Mouse (Mus musculus) kidney, postnatal 25 days (tissue): ENCODE data around the gene Tor1aip2.
A peak's percentile ranks its signal among the peaks of the same experiment; 100 is the strongest.

Experiments used
- DNase-seq, 2 experiments: peaks; one replicate each; pipeline ENCODE4 v3.0.0; 2021; ENCODE audit warnings: mixed read lengths in 2 of 2

The Tor1aip2 gene

DNA sequence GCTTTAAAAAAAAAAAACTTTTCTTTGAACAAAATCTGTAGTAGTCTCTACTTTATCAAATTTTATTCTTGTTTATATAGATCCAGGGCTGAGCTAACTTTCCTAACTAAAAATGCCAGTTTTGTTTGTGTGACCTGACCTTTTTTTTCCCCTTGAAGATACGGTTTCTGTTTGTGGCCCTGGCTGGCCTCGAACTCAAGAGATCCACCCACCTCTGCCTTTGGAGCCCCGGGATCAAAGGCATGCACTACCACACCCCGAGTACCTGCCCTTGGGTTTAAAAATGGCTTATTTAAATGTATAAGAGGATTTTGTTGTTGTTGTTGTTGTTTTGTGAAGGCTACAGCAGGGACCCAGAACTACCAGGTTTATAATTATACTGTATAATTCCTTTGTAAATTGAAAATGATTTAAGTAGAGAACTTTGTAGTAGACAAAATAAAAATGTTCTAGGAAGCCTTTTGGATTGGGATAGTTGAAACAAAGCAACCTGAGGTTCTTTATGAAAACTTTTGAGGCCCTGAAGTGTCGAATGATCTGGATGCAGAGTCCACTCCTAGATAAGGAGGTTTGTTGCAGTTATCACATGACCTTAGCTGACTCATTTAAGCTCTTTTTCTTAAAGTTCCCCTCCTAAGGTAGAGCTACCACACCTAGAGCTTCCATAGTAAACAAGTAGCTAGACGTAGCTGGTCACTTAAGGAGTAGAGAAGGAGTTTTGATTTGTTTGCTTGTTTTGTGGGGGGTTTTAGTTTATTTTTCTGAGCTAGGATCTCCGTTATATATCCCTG is 6.4 kb downstream of the Tor1aip2 start:
- DNase-seq = no peak

DNA sequence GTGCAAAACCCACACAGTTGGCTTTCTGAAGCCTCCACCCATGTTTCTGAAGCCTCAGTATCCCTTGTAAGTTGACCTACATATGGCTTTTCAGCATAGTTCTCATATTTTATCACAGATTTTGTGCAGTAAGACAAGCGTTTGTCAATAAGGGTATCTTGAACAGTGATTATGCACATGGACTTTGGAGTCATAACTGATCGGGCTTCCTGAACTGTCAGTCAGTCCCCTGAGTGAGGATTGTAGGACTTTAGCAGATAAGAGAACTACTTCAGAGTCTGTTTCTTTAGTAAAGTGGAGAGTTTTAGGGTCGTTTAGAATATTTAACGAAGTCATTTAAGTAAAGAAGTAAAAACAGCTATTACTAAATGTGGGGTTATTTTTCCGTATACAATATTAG is 7.3 kb downstream of the Tor1aip2 start:
- DNase-seq = no peak

GRCm38 (mm10) chr1:156043027-156043426 is 7.8 kb downstream of the Tor1aip2 start:
- peak; percentile 69 to 72 for DNase-seq

GRCm38 (mm10) chr1:156044211-156044611 is 9.0 kb downstream of the Tor1aip2 start:
- DNase-seq = no peak

GRCm38 (mm10) chr1:156046688-156047087 is 11.5 kb downstream of the Tor1aip2 start:
- peak; percentile 53 to 76 for DNase-seq

DNA sequence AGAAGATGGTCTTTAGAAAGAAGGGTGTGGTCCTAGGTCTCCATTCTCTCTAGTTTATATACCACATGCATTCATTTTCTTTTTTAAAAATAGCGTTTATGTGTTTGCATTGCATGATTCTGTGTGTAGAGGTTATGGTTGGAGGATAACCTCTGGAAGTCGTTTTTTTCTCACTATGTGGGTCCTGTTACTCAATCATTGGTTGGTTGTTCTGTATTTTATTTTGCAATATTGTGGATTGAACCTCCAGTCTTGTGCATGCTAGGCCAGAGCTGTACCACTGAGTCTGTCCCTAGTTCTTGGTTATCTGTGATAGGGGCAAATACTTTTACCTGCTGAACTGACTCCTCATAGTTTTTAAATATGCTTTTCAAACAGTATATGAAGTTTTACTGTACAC is 23.0 kb downstream of the Tor1aip2 start:
- DNase-seq = no peak

DNA sequence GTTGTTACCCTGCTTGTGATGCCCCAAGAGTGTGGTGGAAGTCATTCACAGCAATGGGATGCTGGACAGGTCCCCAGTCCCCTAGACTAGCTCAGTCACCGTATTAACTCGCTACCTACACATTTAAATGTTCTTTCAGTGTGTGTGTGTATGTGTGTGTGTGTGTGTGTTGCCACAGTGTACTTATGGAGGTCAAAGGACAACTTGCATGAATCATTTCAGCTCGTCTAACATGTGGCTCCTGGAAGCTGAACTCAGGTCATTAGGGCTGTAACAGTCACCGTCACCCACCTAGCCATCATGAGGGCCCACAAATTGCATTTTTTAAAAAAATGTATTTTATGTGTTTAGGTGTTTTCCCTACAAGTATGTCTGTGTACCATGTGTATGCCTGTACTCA is 27.0 kb downstream of the Tor1aip2 start:
- no peak for DNase-seq

GRCm38 (mm10) chr1:156066133-156066532 is 30.9 kb downstream of the Tor1aip2 start:
- no peak for DNase-seq

DNA sequence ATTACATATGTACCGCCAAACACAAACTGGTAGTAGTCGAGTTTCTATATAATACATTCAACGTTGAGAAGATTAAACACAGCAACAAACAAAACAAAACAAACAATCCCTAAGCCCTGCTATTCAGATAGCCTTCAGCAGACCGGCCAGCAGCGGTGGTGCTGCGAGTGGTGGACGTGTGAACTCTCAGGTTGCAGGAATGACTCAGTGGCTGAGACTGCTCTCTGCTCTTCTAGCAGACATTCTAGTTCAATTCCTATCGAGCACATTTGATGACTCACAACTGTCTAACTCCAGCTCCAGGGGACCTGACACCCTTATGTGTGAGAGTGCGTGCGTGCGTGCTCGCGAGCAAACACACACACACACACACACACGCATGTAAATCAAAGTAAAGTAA is 34.9 kb downstream of the Tor1aip2 start:
- no peak for DNase-seq

GRCm38 (mm10) chr1:156073169-156073821 is 38.1 kb downstream of the Tor1aip2 start:
- DNase-seq = no peak

- DNase-seq = peak; percentile 56 to 69
Measured at GRCm38 (mm10) chr1:156074575-156074974, 39.4 kb downstream of the Tor1aip2 start.

- no peak for DNase-seq
Measured at GRCm38 (mm10) chr1:156076474-156076873, 41.3 kb downstream of the Tor1aip2 start.

DNA sequence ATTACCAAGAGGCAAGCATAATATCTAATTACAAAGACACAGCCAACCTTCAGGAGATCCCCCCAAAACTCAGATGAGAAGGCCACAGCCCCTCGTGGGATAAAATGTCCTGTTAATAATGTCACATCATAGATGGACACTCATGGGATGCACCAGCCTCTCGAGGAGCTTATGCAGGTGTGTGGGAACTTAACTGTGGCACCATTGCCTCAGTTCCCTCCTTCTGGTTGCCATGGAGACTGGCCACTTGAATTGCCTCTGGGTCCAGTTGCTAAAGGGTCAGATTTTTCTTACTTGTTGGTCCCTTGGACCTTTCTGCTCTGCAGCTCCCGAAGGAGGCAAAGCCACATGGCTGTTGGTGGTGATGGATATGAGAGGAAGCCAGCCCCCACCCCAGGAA is 42.5 kb downstream of the Tor1aip2 start:
- DNase-seq = no peak

GRCm38 (mm10) chr1:156084603-156085002 is 49.4 kb downstream of the Tor1aip2 start:
- DNase-seq = no peak

DNA sequence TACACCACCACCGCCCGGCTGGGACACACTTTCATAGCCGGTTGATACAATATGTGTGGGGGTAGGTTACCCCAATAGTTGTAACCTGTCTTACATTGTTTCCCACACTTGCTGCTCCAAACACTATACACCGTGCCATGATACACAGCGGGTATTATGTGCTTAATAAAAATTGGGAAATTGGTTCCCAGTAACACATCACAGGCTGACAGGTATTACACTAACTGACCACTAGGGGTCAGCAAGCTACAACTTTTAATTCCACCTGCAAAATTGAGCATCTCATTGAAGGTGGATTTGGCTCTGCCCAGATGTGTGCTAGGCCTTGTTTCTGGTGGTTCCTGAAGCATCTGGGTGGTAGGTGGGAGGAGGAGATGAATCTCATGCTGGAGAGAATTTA is 50.6 kb downstream of the Tor1aip2 start:
- peak in 1 of 2 experiments; percentile 22 for DNase-seq

GRCm38 (mm10) chr1:156087586-156087985 is 52.4 kb downstream of the Tor1aip2 start:
- DNase-seq = no peak

DNA sequence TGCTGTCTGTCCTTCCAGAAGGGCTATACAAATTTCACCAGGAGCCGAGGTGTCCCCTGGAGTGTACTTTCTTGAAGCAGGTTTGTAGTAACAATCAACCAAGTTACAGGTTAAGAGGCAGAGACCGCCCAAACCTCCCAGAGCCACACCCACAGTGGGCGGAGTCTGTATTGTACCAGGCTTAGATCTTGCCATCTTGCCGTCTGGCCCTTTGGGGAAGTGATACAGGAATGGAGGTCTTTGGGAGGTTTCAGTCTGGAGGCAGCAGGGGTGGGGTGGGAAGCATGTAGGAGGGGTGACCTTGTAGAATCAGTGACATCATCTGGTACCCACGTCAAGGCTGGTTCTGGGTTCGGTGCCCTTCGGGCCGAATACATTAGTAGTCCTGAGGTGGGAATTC is 54.4 kb downstream of the Tor1aip2 start:
- DNase-seq = no peak

- DNase-seq = no peak
Measured at GRCm38 (mm10) chr1:156090042-156090441, 54.8 kb downstream of the Tor1aip2 start.

- DNase-seq = no peak
Measured at GRCm38 (mm10) chr1:156091811-156092210, 56.6 kb downstream of the Tor1aip2 start.

GRCm38 (mm10) chr1:156103763-156104162 is 68.6 kb downstream of the Tor1aip2 start:
- DNase-seq = no peak

DNA sequence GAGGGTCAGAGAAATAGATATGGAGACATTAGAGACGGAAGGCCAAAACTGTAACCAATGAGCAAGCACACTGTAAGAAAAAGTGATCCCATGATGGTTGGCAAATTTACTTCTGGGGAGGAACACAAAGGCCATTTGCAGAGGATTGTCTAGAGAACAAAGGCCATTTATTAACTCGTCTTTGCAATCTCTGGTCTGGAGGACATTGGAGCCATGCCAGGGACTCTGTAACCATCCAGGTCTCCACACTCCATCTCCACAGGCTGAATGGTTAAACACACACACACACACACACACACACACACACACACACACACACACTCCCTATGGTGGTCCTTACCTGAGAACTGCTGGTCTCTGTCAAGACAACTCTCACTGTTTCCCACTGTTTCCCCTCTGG is 70.2 kb downstream of the Tor1aip2 start:
- DNase-seq = peak in 1 of 2 experiments; percentile 23

- DNase-seq = no peak
Measured at GRCm38 (mm10) chr1:156107424-156107823, 72.2 kb downstream of the Tor1aip2 start.

DNA sequence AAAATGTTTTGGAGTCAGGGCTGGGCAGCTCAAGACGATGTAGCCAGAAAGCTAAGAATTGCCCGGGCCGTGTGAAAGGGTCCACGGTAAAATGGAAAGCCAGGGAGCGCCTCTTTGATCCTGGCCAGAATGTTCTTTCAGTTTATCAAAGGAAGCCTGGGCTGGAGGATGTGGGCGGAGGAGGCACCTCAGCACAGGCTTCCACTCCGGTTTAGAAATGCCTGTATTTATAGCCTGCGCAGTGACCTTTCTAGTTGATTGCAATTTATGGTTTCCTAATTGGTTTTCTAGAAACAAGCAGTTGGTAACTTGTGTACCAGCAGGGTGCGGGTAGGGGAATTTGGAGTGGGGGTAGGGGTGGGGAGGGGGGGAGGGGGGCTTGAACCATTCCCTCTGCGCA is 73.2 kb downstream of the Tor1aip2 start:
- DNase-seq = no peak

DNA sequence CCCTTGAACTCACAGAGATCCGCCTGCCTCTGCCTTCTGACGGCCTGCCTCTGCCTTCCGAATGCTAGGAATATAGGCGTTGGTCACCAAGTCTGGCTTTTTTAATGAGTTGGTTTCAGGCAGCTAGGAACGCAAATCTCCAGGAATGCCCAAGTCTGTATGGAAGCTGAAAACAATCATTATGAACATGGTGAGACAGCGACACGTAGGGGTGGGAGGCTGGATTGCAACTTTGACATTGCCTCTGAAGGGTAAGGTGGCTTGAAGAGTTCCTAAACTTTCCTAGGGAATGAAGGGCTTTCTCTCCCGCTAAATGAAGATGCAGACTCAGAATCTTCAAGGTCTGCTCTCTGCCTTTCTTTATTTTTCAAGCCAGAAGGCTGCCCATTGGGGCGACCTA is 75.9 kb downstream of the Tor1aip2 start:
- peak in 1 of 2 experiments; percentile 19 for DNase-seq
